Mouse (Mus musculus): Measurements from ENCODE around the gene Exosc2.
A peak's percentile ranks its signal among the peaks of the same experiment; 100 is the strongest.

Exosc2 gene

GRCm38 (mm10) chr2:31670551-31671035, at the start of gene Exosc2:
Gene Exosc2, plus strand, starts transcription at chr2:31670715.
- DNase-seq (ENCODE audit: low read depth, low spot score): peak; percentile 94

GRCm38 (mm10) chr2:31633531-31633930, 37.0 kb upstream of the Exosc2 start:
- no peak for DNase-seq (ENCODE audit: low read depth, low spot score)

- DNase-seq (ENCODE audit: low read depth, low spot score): no peak
Measured at GRCm38 (mm10) chr2:31635281-31636137, 35.0 kb upstream of the Exosc2 start.

- DNase-seq (ENCODE audit: low read depth, low spot score): no peak
Measured at GRCm38 (mm10) chr2:31636138-31636741, 34.3 kb upstream of the Exosc2 start.

- DNase-seq (ENCODE audit: low read depth, low spot score): no peak
Measured at GRCm38 (mm10) chr2:31636742-31637141, 33.8 kb upstream of the Exosc2 start.

GRCm38 (mm10) chr2:31637311-31637710, 33.2 kb upstream of the Exosc2 start:
- no peak for DNase-seq (ENCODE audit: low read depth, low spot score)

GRCm38 (mm10) chr2:31637807-31638206, 32.7 kb upstream of the Exosc2 start:
- DNase-seq (ENCODE audit: low read depth, low spot score): no peak

GRCm38 (mm10) chr2:31638581-31639465, 31.7 kb upstream of the Exosc2 start:
- no peak for DNase-seq (ENCODE audit: low read depth, low spot score)

- DNase-seq (ENCODE audit: low read depth, low spot score): no peak
Measured at GRCm38 (mm10) chr2:31639466-31639760, 31.1 kb upstream of the Exosc2 start.

- no peak for DNase-seq (ENCODE audit: low read depth, low spot score)
Measured at GRCm38 (mm10) chr2:31639901-31640608, 30.5 kb upstream of the Exosc2 start, which contains the start of gene Prdm12. Gene Prdm12, plus strand, starts transcription at chr2:31640037.

GRCm38 (mm10) chr2:31640609-31641507, 29.7 kb upstream of the Exosc2 start:
- no peak for DNase-seq (ENCODE audit: low read depth, low spot score)

- DNase-seq (ENCODE audit: low read depth, low spot score): no peak
Measured at GRCm38 (mm10) chr2:31641508-31641830, 29.0 kb upstream of the Exosc2 start.

- DNase-seq (ENCODE audit: low read depth, low spot score): no peak
Measured at GRCm38 (mm10) chr2:31641929-31642328, 28.6 kb upstream of the Exosc2 start.

- peak; percentile 71 for DNase-seq (ENCODE audit: low read depth, low spot score)
Measured at GRCm38 (mm10) chr2:31653971-31654853, 16.3 kb upstream of the Exosc2 start.

GRCm38 (mm10) chr2:31654854-31655559, 15.5 kb upstream of the Exosc2 start:
- DNase-seq (ENCODE audit: low read depth, low spot score): no peak

GRCm38 (mm10) chr2:31656374-31656773, 14.1 kb upstream of the Exosc2 start:
- DNase-seq (ENCODE audit: low read depth, low spot score): no peak

- no peak for DNase-seq (ENCODE audit: low read depth, low spot score)
Measured at GRCm38 (mm10) chr2:31662939-31663803, 7.3 kb upstream of the Exosc2 start.

GRCm38 (mm10) chr2:31663804-31664180, 6.7 kb upstream of the Exosc2 start:
- no peak for DNase-seq (ENCODE audit: low read depth, low spot score)

All from telencephalon, adult 2 months (tissue).